Mouse (Mus musculus) heart, postnatal 14 days (tissue): Measurements from ENCODE around the gene Ppp1r9b. TPM values are rescaled to one million over a fixed set of nuclear protein-coding genes. Genes with fewer than 3 reads are reported as not detected.
"Not testable (repeated sequence)": the region's sequence is repeated elsewhere in the genome, so short reads cannot be mapped to it uniquely, and the experiment has no call there.

Experiments used
- DNase-seq, 2 experiments: peaks; one replicate each; pipeline ENCODE4 v3.0.0; 2021 to 2022
- intact Hi-C: fragments of 180-260 bp; cut with DNase I; formaldehyde crosslinking; loops from one replicate; pipeline ENCODE4 v1.15.1; 2025
- total RNA-seq, 2 experiments: library from RNA; stranded (reverse); gene quantifications; 2 replicates each; pipeline ENCODE4 v1.2.3; 2021

The Ppp1r9b gene
- total RNA-seq, 2 experiments from 2014 or later: 50.5 to 52.1 TPM

GRCm38 (mm10) chr11:95010841-95011403 lies 20.1 kb downstream of the Ppp1r9b start:
- DNase-seq, intact Hi-C loops: not testable (repeated sequence)

GRCm38 (mm10) chr11:95011416-95011815 lies 20.6 kb downstream of the Ppp1r9b start:
- DNase-seq: no peak
- intact Hi-C loops: no loop called here

DNA sequence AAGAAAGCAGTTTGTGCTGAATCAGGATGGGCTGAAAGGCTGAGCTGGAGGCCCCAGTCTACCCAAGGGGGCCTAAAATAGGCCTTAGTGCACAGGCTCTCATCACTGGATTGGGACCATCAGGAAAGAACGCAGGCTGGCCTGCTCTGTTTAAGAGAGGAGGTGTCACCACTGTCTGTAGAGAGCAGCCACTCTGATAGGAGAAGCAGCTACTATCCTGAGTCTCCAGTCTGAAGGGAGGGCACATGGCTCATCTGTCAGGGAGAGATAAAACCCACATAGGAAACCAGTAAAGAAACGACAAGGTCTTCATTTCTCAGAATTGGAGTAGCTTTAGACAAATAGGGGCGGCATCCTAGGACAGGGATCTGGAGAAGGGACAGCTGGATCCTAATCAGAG lies 21.2 kb downstream of the Ppp1r9b start:
- intact Hi-C loops: no loop called here
- no peak for DNase-seq

DNA sequence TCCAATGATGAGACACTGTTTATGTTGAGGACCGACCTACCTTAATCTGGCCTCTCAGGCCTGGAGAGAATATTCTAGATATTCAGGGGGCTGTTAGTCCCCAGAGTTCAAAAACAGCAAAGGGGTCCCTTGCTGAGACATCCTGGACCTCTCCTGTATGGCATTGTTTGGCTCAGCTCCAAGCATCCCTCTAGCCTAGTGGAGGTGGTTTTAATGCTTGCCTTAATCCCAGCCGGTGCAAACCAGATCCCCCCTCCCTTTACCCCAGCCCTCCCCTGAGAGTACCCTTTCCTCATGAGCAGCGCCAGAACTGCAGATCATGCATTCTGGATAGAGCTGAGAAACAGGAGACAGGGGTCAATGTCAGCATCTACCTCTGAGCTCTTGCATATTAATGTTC lies 21.7 kb downstream of the Ppp1r9b start:
- intact Hi-C loops: no loop called here
- DNase-seq: no peak

DNA sequence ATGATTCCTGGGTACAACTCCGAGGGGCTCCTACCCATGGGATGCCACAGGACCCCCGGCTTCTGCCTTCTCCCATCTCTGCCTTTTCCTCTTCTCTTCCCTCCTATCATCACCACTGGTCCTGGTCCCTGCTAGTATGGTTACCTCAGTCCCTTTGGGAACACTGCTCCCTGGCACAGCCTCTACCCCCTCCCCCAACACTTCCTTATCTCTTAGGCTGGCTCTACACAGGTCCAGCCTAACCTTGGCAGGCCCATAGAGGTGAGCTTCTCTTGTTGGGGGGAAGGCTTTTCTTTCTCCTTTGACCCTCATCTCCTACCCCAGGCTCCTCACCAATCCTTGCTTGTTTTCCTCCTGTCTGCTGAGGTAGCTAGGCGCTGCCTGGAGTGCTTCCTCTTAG lies 24.6 kb downstream of the Ppp1r9b start:
- intact Hi-C loops: no loop called here
- DNase-seq: no peak

DNA sequence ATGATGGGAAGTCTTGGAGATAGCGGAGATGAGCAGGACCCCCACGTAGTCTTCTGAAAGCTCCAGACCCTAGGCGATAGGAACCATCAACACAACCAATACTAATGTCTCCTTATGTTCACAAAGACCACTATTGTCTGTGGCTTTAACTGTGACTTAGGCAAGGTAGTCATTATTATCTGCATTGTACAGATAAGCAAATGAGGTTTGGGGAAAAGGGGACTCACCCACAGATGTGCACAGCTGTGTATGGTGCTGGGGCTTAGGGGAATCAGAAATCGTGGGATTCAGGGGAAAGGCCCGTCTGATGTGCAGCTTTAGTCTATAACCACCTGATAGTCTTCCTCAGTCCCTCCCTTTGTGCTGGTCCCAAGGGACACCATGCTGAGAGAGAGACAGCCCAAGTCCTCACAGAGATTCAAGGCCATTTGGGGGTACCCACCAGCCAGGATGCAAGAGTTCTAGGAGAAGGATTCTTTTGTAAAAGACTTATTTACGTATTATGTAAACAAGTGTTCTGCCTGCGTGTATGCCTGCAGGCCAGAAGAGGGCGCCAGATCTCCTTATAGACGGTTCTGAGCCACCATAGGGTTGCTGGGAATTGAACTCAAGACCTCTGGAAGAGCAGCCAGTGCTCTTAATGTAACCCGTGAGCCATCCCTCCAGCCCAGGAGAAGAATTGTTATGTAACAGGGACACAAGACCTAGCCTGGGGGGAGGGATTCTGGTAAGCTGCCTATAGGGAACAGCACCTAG lies 31.6 kb downstream of the Ppp1r9b start:
- DNase-seq: no peak
- intact Hi-C loops: no loop called here

DNA sequence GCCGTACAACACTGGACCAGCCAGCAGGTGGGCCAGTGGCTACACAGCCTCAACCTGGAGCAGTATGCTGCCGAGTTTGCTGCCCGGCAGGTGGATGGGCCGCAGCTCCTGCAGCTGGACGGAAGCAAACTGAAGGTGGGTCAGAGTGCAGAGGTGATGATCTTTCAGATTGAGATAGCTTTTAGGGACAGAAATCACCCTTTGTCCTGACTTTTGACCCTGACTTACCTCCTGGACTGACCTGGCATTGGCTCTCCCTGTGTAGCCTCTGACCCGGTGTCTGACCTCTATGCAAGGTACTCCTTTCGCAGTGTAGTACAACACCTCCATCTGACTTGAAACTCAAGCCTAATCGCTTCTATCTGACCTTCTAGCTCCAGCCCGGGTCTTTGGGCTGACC lies 32.6 kb downstream of the Ppp1r9b start:
- no peak for DNase-seq
- intact Hi-C loops: no loop called here

- no peak for DNase-seq
- intact Hi-C loops: no loop called here
Measured at GRCm38 (mm10) chr11:95024439-95025184, 33.8 kb downstream of the Ppp1r9b start.

- DNase-seq: no peak
- intact Hi-C loops: no loop called here
Measured at GRCm38 (mm10) chr11:95025227-95026012, 34.6 kb downstream of the Ppp1r9b start.

GRCm38 (mm10) chr11:95026090-95026542 lies 35.3 kb downstream of the Ppp1r9b start:
- DNase-seq: no peak
- intact Hi-C loops: no loop called here

DNA sequence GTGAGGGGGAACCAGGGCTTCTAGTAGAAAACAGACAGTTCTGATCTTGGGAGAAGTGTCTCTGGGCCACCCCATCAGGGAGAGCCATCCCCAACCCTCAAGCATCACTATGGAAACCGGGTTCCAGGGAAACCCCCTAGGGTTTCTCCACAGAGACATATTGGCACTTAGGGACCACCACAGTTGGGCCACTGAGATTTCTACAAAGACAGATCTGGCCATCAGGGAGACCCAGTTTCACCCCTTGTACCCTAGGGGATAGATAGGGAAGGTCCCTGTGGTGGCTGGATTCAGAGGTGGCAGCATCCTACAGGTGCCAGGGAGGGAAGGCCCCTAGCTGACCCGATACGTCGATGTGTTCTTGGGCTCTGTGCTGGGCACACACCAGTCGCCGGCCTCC lies 36.0 kb downstream of the Ppp1r9b start:
- DNase-seq: no peak
- intact Hi-C loops: no loop called here

DNA sequence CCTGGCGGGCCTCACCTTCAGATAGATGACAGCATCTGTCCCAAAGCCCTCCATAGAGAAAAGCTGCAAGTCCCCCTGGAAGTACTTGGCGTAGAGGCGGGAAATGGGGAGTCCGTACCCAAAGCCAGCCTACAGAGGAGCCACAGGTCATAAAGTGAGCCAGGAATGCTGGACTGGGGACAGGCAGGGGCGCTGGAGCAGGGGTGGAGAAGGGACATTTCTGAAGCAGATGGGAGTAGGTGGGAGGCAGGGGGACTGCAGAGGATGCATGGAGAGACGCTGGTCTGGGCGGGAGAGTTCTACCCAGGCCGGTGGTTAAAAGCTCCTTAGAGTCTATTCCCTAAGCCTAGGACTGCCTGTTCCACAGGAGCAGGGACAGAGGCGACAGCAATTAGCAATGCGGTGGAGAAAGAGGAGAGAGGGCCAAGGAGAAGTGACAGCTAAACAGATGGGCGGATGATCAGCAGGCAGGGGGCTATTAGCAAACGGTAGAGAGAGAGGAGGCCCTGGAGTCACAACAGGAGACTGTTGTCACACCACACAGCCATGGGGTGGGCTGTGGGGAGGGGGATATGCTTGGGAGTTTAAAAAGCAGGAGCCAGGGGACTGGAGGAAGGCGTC lies 37.1 kb downstream of the Ppp1r9b start:
- intact Hi-C loops: no loop called here
- DNase-seq: no peak

GRCm38 (mm10) chr11:95032945-95033344 lies 42.1 kb downstream of the Ppp1r9b start:
- intact Hi-C loops: no loop called here
- DNase-seq: no peak

DNA sequence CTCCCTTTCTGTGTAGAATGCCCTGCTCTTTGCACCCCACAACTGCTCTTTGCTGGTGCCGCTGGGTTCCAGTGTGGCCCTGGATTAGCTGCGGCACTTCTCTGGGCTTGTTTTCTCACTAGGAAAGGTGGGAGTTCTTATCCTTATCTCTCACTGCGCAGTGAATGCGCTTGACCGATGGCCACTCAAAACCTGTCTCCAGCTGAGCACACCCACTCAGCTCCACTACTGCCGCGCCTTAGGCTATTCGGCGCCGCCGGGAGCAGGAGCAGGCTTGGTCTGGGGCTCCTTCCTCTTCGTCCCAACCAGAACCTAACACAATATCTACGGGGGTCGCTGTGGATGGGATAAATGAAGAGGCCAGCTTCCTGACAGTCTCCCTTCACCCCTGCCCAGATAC lies 42.8 kb downstream of the Ppp1r9b start:
- no peak for DNase-seq
- intact Hi-C loops: no loop called here

DNA sequence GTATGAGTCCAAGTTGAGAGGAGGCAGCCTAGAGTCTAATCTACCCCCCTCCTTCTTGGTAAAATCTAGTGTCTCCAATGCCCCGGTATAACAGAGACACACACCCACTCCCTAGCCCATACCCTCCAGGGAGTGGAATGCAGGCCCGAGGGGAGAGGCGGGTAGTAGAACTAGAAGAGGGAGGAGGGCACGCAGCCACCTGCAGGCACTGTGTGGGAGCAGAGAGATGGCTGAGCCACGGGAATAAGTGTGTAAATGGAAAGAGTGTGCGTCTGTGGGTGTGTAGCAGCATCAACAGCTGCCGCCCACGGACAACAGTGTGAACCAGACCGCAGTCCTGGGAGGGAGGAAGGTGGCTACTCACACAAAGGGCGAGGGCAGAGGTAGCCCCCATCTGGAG lies 44.1 kb downstream of the Ppp1r9b start:
- intact Hi-C loops: no loop called here
- no peak for DNase-seq

DNA sequence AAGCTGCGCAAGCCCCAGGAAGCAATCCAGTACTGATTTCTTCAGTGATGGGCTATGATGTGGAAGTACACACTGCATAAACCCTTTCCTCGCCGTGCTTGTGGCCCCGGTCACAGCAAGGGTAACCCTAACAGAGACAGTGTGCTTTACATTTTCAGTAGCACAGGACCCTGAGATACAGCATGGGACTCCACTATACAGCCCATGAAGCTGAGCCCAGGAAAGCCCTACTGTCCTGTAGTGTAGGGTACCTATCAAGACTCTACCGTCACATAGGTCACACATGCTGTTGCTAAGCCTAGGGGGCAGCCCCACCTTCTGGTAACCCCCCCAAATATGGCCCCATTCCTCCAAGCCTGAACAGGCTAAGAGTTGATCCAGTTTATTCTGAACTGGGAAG lies 45.7 kb downstream of the Ppp1r9b start:
- DNase-seq: no peak
- intact Hi-C loops: no loop called here

GRCm38 (mm10) chr11:95037306-95037705 lies 46.5 kb downstream of the Ppp1r9b start:
- intact Hi-C loops: no loop called here
- no peak for DNase-seq

- intact Hi-C loops: no loop called here
- DNase-seq: no peak
Measured at GRCm38 (mm10) chr11:95038156-95038817, 47.5 kb downstream of the Ppp1r9b start.

DNA sequence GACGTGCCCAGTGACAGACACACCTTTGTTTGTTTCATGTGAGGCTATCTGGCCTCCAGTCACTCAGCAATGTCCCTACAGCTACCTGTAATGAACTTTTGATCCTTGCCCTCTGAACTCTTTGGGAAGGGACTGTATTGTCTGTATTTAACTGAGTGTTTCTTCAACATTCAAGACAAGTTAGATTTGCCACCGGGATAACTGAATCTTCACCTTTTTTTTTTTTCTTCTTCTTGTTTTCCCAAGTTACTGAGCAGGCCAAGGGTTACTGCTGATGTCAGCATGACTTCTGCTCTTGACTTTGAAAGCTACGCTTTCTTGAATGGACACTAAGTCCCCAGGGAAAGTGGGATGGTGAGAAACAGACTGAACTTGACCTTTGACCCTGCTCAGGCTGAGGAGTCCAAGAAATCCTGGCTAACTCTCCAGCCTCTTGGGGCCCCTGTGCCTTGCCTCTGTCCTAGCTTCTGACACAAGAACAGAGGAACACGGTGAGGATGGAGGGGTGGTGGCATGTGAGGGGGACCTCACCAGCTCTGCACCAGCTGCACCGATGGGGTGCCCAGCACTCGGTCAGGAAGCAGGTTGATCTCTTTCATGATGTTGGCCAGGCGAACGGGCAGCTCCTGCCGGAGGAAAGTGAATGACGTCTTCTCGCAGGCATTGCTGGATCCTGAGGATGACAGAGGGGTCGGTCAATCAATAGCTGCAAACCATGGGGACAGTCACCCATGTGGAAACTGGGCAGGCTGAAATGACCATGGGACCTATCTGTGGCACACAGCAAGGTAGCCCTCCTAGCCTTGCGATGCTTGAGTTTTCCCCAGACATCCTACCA lies 48.2 kb downstream of the Ppp1r9b start:
- DNase-seq: no peak
- intact Hi-C loops: no loop called here
